Mouse (Mus musculus) bone marrow macrophage, adult 2 months (primary cell): ENCODE results near the gene Ugt1a10.

Experiments used
- CTCF ChIP-seq: IDR thresholded peaks from 2 replicates; pipeline ENCODE4 v1.5.1; 2012; ENCODE audit warnings: low read depth, mild to moderate bottlenecking, low read length, moderate library complexity
- POLR2A ChIP-seq: IDR thresholded peaks from 2 replicates; pipeline ENCODE4 v1.6.1; 2012; ENCODE audit warnings: mild to moderate bottlenecking, low read depth, low read length, borderline replicate concordance

- TF ChIP-seq CTCF: no peak
- TF ChIP-seq POLR2A: no peak
Measured at GRCm38 (mm10) chr1:88212341-88213045, 157.3 kb downstream of the Ugt1a10 start.
